Mouse (Mus musculus) spleen, adult 2 months (tissue): Measurements from ENCODE around the gene Mrps27. TPM values are rescaled to one million over a fixed set of nuclear protein-coding genes. Genes with fewer than 3 reads are reported as not detected.

Source experiments
- DNase-seq, 2 experiments: peaks; one replicate each; pipeline versions ENCODE4 v3.0.0 to v3.0.0-alpha.2; 2012 to 2021; ENCODE audit warnings: low spot score in 2 of 2, low read depth in 1 of 2
- H3K27ac ChIP-seq: fragments of 200-500 bp; 2 replicates; pipeline ENCODE4 v1.5.1; 2012; ENCODE audit warnings: low read length, inconsistent platforms; ENCODE audit not compliant: insufficient read depth
- H3K27me3 ChIP-seq: fragments of 200-500 bp; 2 replicates; pipeline ENCODE4 v1.6.1; 2012; ENCODE audit warnings: mild to moderate bottlenecking, moderate library complexity, low read length, inconsistent platforms; ENCODE audit not compliant: control insufficient read depth, insufficient read depth
- H3K36me3 ChIP-seq: fragments of 200-500 bp; 2 replicates; pipeline ENCODE4 v1.6.1; 2012; ENCODE audit warnings: mild to moderate bottlenecking, low read length, inconsistent platforms; ENCODE audit not compliant: control insufficient read depth, insufficient read depth
- H3K4me1 ChIP-seq: fragments of 200-500 bp; 2 replicates; pipeline ENCODE4 v1.6.1; 2011; ENCODE audit warnings: inconsistent platforms; ENCODE audit not compliant: control insufficient read depth, insufficient read depth, insufficient read length
- H3K4me3 ChIP-seq: fragments of 200-500 bp; 2 replicates; pipeline ENCODE4 v1.5.1; 2011; ENCODE audit warnings: mild to moderate bottlenecking, inconsistent platforms; ENCODE audit not compliant: insufficient read depth, insufficient read length; ENCODE audit errors: extremely low read depth
- CTCF ChIP-seq: fragments of 200-500 bp; IDR thresholded peaks from 2 replicates; pipeline ENCODE4 v1.5.1; 2011; ENCODE audit warnings: mild to moderate bottlenecking, inconsistent platforms; ENCODE audit not compliant: insufficient read depth, insufficient read length, insufficient replicate concordance; ENCODE audit errors: extremely low read depth
- POLR2A ChIP-seq: fragments of 200-500 bp; IDR thresholded peaks from 2 replicates; pipeline ENCODE4 v1.6.1; 2011; ENCODE audit warnings: low read depth, low read length, inconsistent platforms
- WGBS: fragments of 180-500 bp; shearing (Covaris S2); methylation state at CpG from one replicate; pipeline ENCODE4 v1.1.7; 2018; 5-methylcytosine and 5-hydroxymethylcytosine counted together
- polyA plus RNA-seq: library from polyadenylated mRNA; depleted of rRNA; stranded (reverse); fragments of >200 nt; gene quantifications from 2 replicates; pipeline ENCODE4 v1.2.3, GENCODE M21; 2012

The Mrps27 gene
- polyA plus RNA-seq, 1 experiment = 6.7 TPM

DNA sequence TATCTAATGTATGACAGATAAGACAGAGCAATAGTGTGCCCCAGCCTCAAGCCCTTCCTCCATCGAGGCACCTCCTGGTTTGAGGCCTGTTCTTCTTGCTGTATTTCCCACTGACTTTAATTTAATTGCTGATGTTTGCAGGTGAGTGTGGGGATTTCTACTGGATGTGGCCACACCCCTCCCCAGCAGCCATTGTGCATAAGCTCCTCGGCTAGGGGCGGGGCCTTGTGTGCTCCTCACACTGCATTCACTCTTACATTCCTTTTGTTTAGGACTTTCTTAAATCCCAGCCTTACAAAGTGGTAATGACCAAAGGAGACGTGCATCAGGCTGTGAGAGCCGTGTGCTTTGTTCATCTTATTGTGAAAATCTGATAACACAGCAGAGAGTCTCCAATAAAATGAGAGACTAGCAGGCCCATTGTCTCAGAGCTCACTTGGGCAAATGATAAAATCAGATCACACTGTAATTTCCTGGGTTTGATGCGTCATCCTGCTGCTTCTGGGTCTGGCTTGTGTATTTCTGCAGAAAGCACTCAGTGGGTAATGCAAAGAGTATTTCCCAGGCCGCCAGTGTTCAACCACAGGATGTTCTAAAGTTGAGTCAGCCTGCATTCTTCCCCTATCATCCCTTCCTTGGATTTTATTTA is 40.1 kb downstream of the Mrps27 start:
- Histone ChIP-seq H3K4me3 (no peak overlapping the region), H3K27ac (no peak overlapping the region), H3K4me1 (0 out of 2 replicates have a peak, but pooled peaks cover 2% of the 10 kb centered on the region), H3K36me3 (no peaks in the 10 kb centered on the region; the same call in 1 of the 2 replicates), H3K27me3 (no peaks in the 10 kb centered on the region)
- TF ChIP-seq POLR2A (no peak), CTCF (no peak)
- no peak for DNase-seq
- WGBS = 84% methylated on average over 7 of the region's 7 CpGs

DNA sequence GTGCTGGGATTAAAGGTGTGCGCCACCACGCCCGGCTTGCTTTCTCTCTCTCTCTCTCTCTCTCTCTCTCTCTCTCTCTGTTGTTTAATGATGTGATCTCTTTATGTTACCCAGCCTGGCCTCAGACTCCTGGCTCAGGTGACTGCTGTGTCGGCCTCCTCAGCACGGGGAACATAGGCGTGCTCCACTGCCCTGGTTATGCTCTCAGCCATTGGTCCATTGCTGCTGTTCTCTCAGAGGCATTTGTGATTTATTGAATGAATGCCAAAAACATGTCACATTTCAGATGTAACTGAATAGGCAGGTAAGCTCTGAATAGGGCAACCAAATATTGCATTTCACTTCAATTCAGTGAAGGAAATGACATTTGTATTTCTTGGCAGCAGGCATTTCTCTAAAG is 41.3 kb downstream of the Mrps27 start:
- TF ChIP-seq POLR2A (no peak), CTCF (no peak)

DNA sequence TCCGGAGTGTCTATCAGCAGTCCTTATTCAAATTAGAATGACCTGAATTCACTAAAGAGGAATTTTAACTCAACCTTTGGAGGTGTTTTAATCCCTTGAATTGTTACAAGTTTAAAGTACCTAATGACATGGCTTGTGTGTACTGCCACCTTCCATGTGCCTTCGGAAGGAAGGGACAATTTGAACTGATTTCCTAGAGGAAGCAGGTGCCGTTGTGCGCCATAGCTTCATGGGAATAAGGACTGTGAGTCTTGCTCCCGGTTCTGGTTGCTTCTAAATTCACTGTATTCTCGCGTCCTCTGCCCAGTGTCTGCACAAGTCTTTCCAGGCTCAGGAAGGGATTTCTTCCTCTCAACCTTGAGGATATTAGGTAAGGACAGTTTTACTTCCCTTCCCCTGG is 41.8 kb downstream of the Mrps27 start:
- 0 out of 2 replicates have a peak, but pooled peaks cover 2% of the 10 kb centered on the region for H3K4me1 ChIP-seq
- no peak for TF ChIP-seq POLR2A
- TF ChIP-seq CTCF = no peak
- WGBS = 89% methylated on average over 7 of the region's 7 CpGs
- H3K36me3 ChIP-seq = no peaks in the 10 kb centered on the region; the same call in 1 of the 2 replicates
- no peak overlapping the region for H3K4me3 ChIP-seq
- H3K27ac ChIP-seq = no peak overlapping the region
- H3K27me3 ChIP-seq = no peaks in the 10 kb centered on the region
- no peak for DNase-seq

More for the DNA sequence above, 41.3 kb downstream of the Mrps27 start:
- no peaks in the 10 kb centered on the region; the same call in 1 of the 2 replicates for H3K36me3 ChIP-seq
- no peak for DNase-seq
- H3K4me3 ChIP-seq = no peak overlapping the region
- H3K4me1 ChIP-seq = 0 out of 2 replicates have a peak, but pooled peaks cover 2% of the 10 kb centered on the region
- no peak overlapping the region for H3K27ac ChIP-seq
- WGBS = 98% methylated on average over 6 of the region's 6 CpGs
- no peaks in the 10 kb centered on the region for H3K27me3 ChIP-seq

DNA sequence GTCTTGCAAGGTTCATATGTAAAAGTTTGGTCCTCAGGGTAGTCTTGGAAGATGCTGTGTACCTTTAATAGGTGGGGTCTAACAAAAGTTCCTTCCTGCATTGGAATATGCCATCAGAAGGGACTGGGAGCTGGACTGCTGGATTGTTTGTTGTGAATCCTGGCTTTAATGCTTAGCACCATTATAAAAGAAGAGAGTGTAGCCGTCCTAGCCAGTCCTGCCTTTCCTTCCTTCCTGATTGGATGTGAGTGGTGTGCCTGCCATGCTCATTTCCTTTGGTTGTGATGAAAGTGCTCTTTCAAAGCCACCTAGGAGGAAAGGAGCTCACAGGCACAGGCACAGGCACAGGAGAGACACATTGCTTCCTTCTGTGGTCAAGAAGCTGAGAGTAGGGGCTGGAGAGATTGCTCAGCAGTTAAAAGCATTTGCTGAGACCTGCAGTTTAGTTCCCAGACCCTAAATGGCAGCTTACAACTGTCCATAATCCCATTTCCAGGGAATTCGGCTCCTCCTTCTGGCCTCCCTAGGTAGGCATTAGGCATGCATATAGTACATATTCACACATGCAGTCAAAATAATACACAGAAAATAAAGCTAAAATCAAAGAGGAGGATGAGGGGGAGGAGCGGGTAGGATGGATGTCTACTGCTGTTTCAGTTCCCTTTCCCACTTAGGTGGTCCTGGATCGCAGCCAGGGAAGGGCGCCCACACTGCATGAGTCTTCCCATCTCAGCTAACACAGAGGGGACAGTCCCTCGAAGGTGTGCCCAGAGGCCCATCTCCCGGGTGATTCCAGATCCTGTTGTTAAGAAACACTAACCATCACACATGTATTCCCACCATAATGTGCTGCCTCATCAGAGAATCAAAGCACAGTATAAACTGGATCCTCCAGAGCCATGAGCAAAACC is 43.6 kb downstream of the Mrps27 start:
- H3K27ac ChIP-seq = no peak overlapping the region
- H3K4me3 ChIP-seq = no peak overlapping the region
- TF ChIP-seq CTCF = no peak
- no peak for TF ChIP-seq POLR2A
- DNase-seq = no peak
- 0 out of 2 replicates have a peak, but pooled peaks cover 2% of the 10 kb centered on the region for H3K4me1 ChIP-seq
- WGBS = 66% methylated on average over 7 of the region's 7 CpGs
- H3K36me3 ChIP-seq = no peaks in the 10 kb centered on the region
- no peaks in the 10 kb centered on the region for H3K27me3 ChIP-seq

DNA sequence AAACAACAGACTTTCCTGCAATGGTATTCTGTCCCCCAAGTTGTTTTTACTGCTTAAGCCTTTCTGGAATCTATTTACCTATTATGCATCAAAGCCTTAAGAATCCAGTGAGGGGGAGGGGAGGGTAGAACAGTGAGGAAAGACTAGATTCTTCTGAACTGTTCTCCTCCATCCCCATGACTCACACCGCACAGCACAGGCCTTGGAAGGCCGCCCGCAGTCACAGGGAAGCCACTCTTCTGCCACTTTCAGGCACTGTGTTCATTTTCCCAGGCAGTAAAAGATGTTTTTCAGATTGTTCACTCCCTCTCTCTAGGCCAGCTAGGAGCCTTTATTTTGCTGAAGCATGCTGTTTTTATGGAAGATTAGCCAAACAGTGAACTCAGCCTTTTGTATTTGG is 46.8 kb downstream of the Mrps27 start:
- Histone ChIP-seq H3K36me3 (no peaks in the 10 kb centered on the region), H3K27ac (no peak overlapping the region), H3K4me1 (0 out of 2 replicates have a peak, but pooled peaks cover 2% of the 10 kb centered on the region), H3K27me3 (no peaks in the 10 kb centered on the region), H3K4me3 (no peak overlapping the region)
- 99% methylated on average over 3 of the region's 3 CpGs for WGBS
- TF ChIP-seq CTCF (no peak), POLR2A (no peak)
- DNase-seq = no peak

DNA sequence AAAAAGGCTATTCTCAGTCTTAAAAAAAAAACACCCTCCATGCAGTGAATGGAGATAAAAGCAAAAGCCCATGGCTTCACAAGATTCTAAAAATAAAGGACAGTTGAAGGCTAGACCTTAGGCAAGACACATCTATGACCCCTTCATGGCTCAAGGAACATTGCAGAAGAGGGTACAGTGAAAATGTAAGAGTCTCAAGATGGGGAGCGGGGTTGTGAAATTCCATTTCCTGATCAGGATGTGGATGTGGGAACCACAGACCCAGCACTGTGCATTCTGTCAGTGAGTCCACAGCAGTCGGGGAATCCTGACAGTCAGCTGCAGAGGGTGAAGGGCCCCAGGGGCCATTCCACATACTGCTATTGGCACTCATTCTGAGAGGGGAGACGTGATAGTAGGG is 48.5 kb downstream of the Mrps27 start:
- H3K36me3 ChIP-seq = no peaks in the 10 kb centered on the region
- no peak overlapping the region for H3K4me3 ChIP-seq
- H3K27me3 ChIP-seq = no peaks in the 10 kb centered on the region
- H3K27ac ChIP-seq = no peak overlapping the region
- H3K4me1 ChIP-seq = 0 out of 2 replicates have a peak, but pooled peaks cover 2% of the 10 kb centered on the region
- 85% methylated on average over 3 of the region's 3 CpGs for WGBS
- TF ChIP-seq POLR2A (no peak), CTCF (no peak)
- DNase-seq = no peak

DNA sequence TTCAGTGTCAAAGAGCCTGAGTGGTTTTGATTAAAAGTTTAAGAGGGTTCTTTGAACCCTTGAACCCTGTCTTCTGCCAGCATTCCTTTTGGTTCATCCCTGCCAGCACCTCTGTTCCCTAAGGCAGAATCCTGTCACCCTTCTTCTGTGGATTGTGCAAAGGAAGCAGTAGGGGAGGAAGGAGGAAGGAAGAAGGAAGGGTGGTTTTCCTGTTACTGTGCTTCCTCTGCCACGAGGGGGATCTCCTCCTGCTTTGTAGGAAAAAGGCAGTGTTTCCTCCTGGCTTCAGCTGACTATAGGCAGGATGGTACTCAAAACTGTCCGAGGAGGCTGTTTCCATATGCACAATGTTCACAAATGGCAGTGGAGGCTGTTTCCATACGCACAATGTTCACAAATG is 50.1 kb downstream of the Mrps27 start:
- no peak for DNase-seq
- H3K4me1 ChIP-seq = 0 out of 2 replicates have a peak, but pooled peaks cover 3% of the 10 kb centered on the region
- WGBS = 62% methylated on average over 3 of the region's 3 CpGs
- no peaks in the 10 kb centered on the region for H3K36me3 ChIP-seq
- no peak overlapping the region for H3K4me3 ChIP-seq
- no peaks in the 10 kb centered on the region for H3K27me3 ChIP-seq
- H3K27ac ChIP-seq = no peak overlapping the region
- TF ChIP-seq POLR2A (no peak), CTCF (no peak)
